In genomic region chr9:92458418-92458817, GRCm38 (mm10) we compare ENCODE assay signal across 8 mouse cellular contexts. TPM values are rescaled to one million over a fixed set of nuclear protein-coding genes. Genes with fewer than 3 reads are reported as not detected.
DNase-seq lines count a peak whose midpoint lies in the region; ATAC-seq and TF ChIP-seq lines count a peak whose summit lies in the region.

No protein-coding gene starts in this region.

- H3K4me2 ChIP-seq in lung, embryonic 14.5 days: peak overlapping the region; percentile 71
- H3K4me2 ChIP-seq in forebrain, embryonic 14.5 days (ENCODE audit: low read length): peak overlapping the region; percentile 84
- H3K4me2 ChIP-seq in limb, embryonic 13.5 days (replicated peaks): peak overlapping the region; percentile 82
- peak overlapping the region; percentile 98 for H3K4me2 ChIP-seq in neural tube, embryonic 15.5 days

- H3K4me1 ChIP-seq in lung, embryonic 14.5 days (ENCODE audit: insufficient read depth): no peaks in the 10 kb centered on the region; the same call in 1 of the 2 replicates
- peaks cover 2% of the 10 kb centered on the region; the same call in 1 of the 2 replicates for H3K4me1 ChIP-seq in forebrain, embryonic 14.5 days (ENCODE audit: control insufficient read depth, insufficient read depth, low read length)
- 0 out of 2 replicates have a peak, but pooled peaks cover 7% of the 10 kb centered on the region for H3K4me1 ChIP-seq in limb, embryonic 13.5 days
- peaks cover 6% of the 10 kb centered on the region; the same call in 1 of the 2 replicates for H3K4me1 ChIP-seq in neural tube, embryonic 15.5 days

- H3K9me3 ChIP-seq in lung, embryonic 14.5 days (ENCODE audit: low read depth, low read length): no peaks in the 10 kb centered on the region
- H3K9me3 ChIP-seq in forebrain, embryonic 14.5 days (replicated peaks; ENCODE audit: control insufficient read depth, low read length): no peaks in the 10 kb centered on the region
- H3K9me3 ChIP-seq in limb, embryonic 13.5 days: no peaks in the 10 kb centered on the region
- no peaks in the 10 kb centered on the region for H3K9me3 ChIP-seq in neural tube, embryonic 15.5 days (replicated peaks)

- TF ChIP-seq CTCF in lung, embryonic 14.5 days (IDR thresholded peaks at IDR 0.05; ENCODE audit: low read depth): no peak

- peak overlapping the region; percentile 94 for H3K27ac ChIP-seq in lung, embryonic 14.5 days (ENCODE audit: low read depth)
- H3K27ac ChIP-seq in forebrain, embryonic 14.5 days (ENCODE audit: low read depth, low read length): no peak overlapping the region
- H3K27ac ChIP-seq in limb, embryonic 13.5 days: no peak overlapping the region
- no peak overlapping the region for H3K27ac ChIP-seq in neural tube, embryonic 15.5 days (replicated peaks)

- no peaks in the 10 kb centered on the region for H3K27me3 ChIP-seq in lung, embryonic 14.5 days (ENCODE audit: insufficient read depth, low read length)
- no peaks in the 10 kb centered on the region for H3K27me3 ChIP-seq in forebrain, embryonic 14.5 days (replicated peaks; ENCODE audit: control insufficient read depth, insufficient read depth, low read length)
- H3K27me3 ChIP-seq in limb, embryonic 13.5 days: no peaks in the 10 kb centered on the region
- H3K27me3 ChIP-seq in neural tube, embryonic 15.5 days (replicated peaks): no peaks in the 10 kb centered on the region

- H3K4me3 ChIP-seq in lung, embryonic 14.5 days (ENCODE audit: low read depth, low read length): peak overlapping the region; percentile 50
- no peak overlapping the region for H3K4me3 ChIP-seq in forebrain, embryonic 14.5 days (ENCODE audit: low read depth, low read length)
- peak overlapping the region; percentile 59 for H3K4me3 ChIP-seq in limb, embryonic 13.5 days
- H3K4me3 ChIP-seq in neural tube, embryonic 15.5 days (replicated peaks): no peak overlapping the region

- DNase-seq in lung, embryonic 14.5 days: peak; percentile 19
- no peak for DNase-seq in lung, adult 18-20 months
- DNase-seq in forebrain, embryonic 14.5 days (ENCODE audit: low spot score): no peak
- DNase-seq in cerebellum, postnatal 14 days: no peak
- no peak for DNase-seq in frontal cortex, postnatal 25 days (ENCODE audit: low spot score in 2 of 2)
- no peak for DNase-seq in layer of hippocampus, postnatal 14 days (ENCODE audit: low spot score in 2 of 2)

- 90% methylated on average over 2 of the region's 2 CpGs for WGBS in lung, embryonic 14.5 days
- WGBS in forebrain, embryonic 14.5 days: 92% methylated on average over 2 of the region's 2 CpGs
- 76% methylated on average over 2 of the region's 2 CpGs for WGBS in limb, embryonic 13.5 days
- 92% methylated on average over 2 of the region's 2 CpGs for WGBS in neural tube, embryonic 15.5 days

- no peak for ATAC-seq in lung, embryonic 14.5 days (ENCODE audit: insufficient read depth)
- ATAC-seq in forebrain, embryonic 14.5 days: no peak
- no peak for ATAC-seq in limb, embryonic 13.5 days (ENCODE audit: low FRiP score, low read depth)
- no peak for ATAC-seq in neural tube, embryonic 15.5 days (ENCODE audit: low FRiP score)

- H3K36me3 ChIP-seq in lung, embryonic 14.5 days (ENCODE audit: insufficient read depth): no peaks in the 10 kb centered on the region
- H3K36me3 ChIP-seq in forebrain, embryonic 14.5 days (ENCODE audit: control insufficient read depth, insufficient read depth, low read length): no peaks in the 10 kb centered on the region
- H3K36me3 ChIP-seq in limb, embryonic 13.5 days: no peaks in the 10 kb centered on the region
- no peaks in the 10 kb centered on the region for H3K36me3 ChIP-seq in neural tube, embryonic 15.5 days

- H3K9ac ChIP-seq in lung, embryonic 14.5 days: peak overlapping the region; percentile 61; the same call in 1 of the 2 replicates
- no peak overlapping the region for H3K9ac ChIP-seq in forebrain, embryonic 14.5 days (ENCODE audit: low read length)
- H3K9ac ChIP-seq in limb, embryonic 13.5 days: no peak overlapping the region
- H3K9ac ChIP-seq in neural tube, embryonic 15.5 days (replicated peaks): no peak overlapping the region

RNA-seq across cellular contexts. Expression of gene Plscr4, which starts 1.2 kb away (rescaled TPM):
- 16.0 and 16.9 TPM in 2 replicates for polyA plus RNA-seq in lung, embryonic 14.5 days (2014; fragmentation: Nextera tagmentation; extraction: Ambion mirVana)
- 1.1 and 1.7 TPM in 2 replicates for polyA plus RNA-seq in forebrain, embryonic 14.5 days (2014; fragmentation: Nextera tagmentation; extraction: Ambion mirVana)
- polyA plus RNA-seq in limb, embryonic 13.5 days (2015; fragmentation: Nextera tagmentation; extraction: Ambion mirVana): 2.1 and 2.7 TPM in 2 replicates
- polyA plus RNA-seq in neural tube, embryonic 15.5 days (2015; fragmentation: Nextera tagmentation; extraction: Ambion mirVana): 2.9 and 3.0 TPM in 2 replicates
- total RNA-seq in layer of hippocampus, postnatal 14 days (2021): 1 to 10 TPM; 1.7 to 1.8 TPM

Comparison
In these comparisons a context has a peak if more than half of its experiments do, and no peak if none do; other contexts are left out.
1. H3K4me3 ChIP-seq: peak in lung, embryonic 14.5 days (single experiment) and limb, embryonic 13.5 days (single experiment); none in forebrain, embryonic 14.5 days (single experiment) and neural tube, embryonic 15.5 days (single experiment).
2. Peak in every context shown above with its lines, with median percentiles within 50 percentile points of each other: H3K4me2 ChIP-seq.